Mouse (Mus musculus): ENCODE data around the gene Olfr776.
"Not testable (repeated sequence)": the region's sequence is repeated elsewhere in the genome, so short reads cannot be mapped to it uniquely, and the experiment has no call there.

Gene Olfr776

DNA sequence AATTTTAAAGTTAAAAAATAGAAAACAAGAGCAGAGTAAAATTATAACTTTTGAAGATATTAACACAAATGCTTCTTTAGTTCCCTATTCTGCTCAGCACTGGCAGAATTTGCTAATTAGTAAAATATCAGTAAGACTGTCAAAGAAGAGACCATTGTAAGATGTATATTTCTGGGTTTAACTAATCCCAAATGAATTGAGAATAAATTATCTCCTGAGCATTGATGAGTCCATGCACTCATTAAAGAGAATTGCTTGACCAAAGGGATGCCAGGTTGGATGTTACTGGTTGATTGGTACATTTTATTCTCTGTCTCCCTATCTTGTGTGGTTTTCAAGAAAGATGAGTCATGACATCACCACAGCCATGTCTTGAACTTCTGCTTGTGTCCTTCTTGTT is at the start of gene Olfr776:
Gene Olfr776, plus strand, starts transcription at position 301 of the 400 bp plus-strand sequence.
- DNase-seq (ENCODE audit: low read depth, low spot score), result no peak

DNA sequence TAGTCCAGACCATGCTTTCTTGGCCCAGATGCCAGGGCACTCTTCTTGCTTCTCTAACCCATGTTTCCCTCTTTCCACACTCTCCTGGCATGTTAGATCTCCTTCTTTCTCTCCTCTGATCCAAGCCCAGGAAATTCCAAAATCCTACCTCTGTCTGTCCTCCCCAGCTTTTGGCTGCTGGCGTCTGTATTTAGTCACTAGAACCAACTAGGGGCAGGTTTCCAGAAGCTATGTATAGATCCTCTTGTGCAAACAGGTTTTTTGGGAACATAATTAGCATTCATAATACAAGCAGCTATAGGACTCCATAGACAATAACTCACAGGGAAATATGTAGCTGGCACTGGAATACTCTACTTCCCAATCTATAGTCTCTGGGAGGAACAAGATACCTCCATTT is 28.2 kb upstream of the Olfr776 start:
- DNase-seq (ENCODE audit: low read depth, low spot score), result no peak

GRCm38 (mm10) chr10:129235904-129236303 is 23.0 kb upstream of the Olfr776 start, which contains the start of gene Olfr774:
Gene Olfr774 (plus strand): TSS chr10:129236204.
- DNase-seq (ENCODE audit: low read depth, low spot score), result no peak

- DNase-seq (ENCODE audit: low read depth, low spot score), result no peak
Observed at GRCm38 (mm10) chr10:129248112-129248511, 10.8 kb upstream of the Olfr776 start, which contains the start of gene Olfr775. Gene Olfr775 (plus strand): TSS chr10:129248412.

DNA sequence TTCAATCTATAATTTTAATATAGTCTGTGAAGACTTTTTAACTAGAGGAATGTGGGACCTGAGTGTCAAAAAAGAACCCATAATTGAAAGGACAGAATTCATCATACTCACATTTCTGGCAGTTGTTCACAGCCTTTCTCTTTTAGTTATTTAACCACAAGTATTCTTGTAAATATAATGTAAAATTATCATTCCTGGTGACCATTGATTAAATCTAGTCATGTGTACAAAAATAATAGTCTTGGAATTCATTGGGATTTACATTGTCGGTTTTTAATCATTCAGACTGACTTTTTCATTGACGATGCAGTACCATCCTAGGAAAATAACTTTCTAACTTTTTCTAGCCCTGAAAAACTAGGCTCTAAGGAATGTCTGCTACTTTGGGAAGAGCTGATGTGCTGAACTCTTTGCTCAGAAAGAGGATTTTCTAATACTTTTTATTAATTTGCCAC is 12.2 kb downstream of the Olfr776 start, which contains the start of gene Olfr777:
Gene Olfr777, minus strand, starts transcription at position 405 of the 455 bp plus-strand sequence.
- no peak for DNase-seq (ENCODE audit: low read depth, low spot score)

DNA sequence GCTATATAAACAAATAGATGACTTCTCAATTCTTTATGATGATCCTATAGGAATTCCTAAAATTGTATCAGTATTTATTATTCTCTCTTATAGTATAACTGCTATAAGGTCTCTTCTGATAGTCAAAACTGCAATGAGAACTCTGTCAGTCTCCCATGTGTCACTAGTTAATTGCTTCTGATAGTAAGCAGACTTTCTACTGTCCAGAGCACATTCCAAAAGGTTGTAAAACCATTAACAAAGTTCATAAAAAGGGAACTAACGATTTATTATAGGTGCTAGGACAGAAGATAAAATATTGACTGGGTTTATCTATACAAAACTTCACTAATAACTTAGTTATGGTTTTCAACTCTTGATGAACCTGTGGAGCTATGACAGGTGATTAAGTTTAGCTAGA is 54.0 kb downstream of the Olfr776 start:
- not testable (repeated sequence) for DNase-seq (ENCODE audit: low read depth, low spot score)

DNA sequence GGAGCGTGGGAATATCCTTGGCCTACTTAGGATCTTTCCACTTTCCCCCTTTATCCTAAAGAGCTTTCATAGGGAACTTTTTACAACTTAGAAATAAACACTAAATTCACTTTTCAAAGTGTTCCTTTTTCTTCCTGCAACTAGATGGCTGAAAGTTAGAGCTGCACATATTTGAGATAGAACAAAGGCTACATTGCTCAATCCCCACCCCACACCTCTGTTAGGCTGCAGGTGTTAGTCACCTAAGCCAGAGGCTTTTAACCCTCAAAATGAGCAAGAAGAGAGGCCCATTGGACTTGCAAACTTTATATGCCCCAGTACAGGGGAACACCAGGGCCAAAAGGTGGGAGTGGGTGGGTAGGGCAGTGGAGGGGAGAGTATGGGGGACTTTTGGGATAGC is 54.6 kb downstream of the Olfr776 start:
- not testable (repeated sequence) for DNase-seq (ENCODE audit: low read depth, low spot score)
